Mouse (Mus musculus): ENCODE measurements around the gene Hecw2.
A peak's percentile ranks its signal among the peaks of the same experiment; 100 is the strongest.

Gene Hecw2

GRCm38 (mm10) chr1:54118342-54118973 is 76.5 kb downstream of the Hecw2 start:
- DNase-seq (ENCODE audit: low spot score), result no peak

- DNase-seq (ENCODE audit: low spot score), result no peak
Measured at GRCm38 (mm10) chr1:54110920-54111605, 83.9 kb downstream of the Hecw2 start.

DNA sequence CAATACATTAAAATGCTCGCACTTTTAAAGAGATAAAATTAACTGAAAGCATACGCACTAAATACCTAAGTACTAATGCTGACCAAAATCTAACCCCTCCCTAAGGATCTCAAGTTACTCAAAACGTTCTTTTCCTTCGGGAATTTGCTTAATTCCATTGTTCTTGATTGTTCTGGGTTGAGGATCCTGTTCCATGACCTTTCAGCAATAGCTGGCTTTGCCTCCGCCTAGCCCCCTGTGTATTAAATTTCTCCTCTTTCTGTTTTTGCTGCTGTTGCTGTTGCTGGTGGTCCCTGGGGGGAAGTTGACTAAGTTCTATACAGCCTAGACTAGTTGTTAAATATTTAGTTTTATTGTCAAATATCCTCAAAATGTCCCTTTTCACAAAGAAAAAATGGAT is 85.7 kb downstream of the Hecw2 start:
- DNase-seq (ENCODE audit: low spot score), result no peak

- no peak for DNase-seq (ENCODE audit: low spot score)
Measured at GRCm38 (mm10) chr1:54106756-54107155, 88.2 kb downstream of the Hecw2 start.

DNA sequence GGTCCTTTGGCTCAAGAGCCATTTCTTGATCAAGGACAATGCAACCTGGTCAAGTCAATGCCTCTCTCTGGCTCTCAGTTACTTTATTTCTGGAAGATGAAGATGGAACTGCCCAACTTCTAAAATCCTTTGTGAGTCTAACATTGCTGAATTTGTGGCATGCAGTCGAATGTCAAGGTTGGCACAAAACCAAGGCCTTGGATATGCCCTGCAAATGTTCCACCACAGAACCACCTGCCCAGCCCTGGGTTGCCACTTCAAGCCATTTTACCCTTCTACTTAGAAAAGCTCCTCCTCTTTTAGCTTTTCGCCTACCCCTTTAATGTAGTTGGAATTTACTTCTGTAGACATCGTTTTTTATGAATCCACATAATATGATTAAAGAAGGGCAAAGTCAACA is 115.3 kb downstream of the Hecw2 start:
- no peak for DNase-seq (ENCODE audit: low spot score)

GRCm38 (mm10) chr1:54074456-54074855 is 120.5 kb downstream of the Hecw2 start:
- no peak for DNase-seq (ENCODE audit: low spot score)

DNA sequence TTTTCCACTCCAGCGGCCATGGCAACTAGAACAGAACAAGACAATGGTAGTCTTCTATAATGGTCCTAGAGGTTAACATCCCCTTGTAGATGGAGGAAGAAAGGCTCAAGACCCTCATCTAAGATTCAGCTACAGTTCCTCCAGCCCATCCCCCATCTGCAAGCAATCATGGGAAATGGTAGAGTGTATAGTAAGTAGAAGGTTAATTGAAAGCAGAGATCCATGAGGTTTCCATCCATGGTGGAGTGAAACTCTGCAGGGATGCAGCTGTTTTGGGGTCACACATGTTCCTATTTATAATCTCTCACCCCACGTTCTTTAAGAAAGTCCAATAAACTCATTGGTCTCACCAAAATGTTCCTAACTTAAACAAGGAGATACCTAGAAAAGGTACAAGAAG is 124.8 kb downstream of the Hecw2 start:
- DNase-seq (ENCODE audit: low spot score), result no peak

- DNase-seq (ENCODE audit: low spot score), result no peak
Measured at GRCm38 (mm10) chr1:54068248-54068647, 126.7 kb downstream of the Hecw2 start.

- DNase-seq (ENCODE audit: low spot score), result no peak
Measured at GRCm38 (mm10) chr1:54065434-54065833, 129.5 kb downstream of the Hecw2 start.

DNA sequence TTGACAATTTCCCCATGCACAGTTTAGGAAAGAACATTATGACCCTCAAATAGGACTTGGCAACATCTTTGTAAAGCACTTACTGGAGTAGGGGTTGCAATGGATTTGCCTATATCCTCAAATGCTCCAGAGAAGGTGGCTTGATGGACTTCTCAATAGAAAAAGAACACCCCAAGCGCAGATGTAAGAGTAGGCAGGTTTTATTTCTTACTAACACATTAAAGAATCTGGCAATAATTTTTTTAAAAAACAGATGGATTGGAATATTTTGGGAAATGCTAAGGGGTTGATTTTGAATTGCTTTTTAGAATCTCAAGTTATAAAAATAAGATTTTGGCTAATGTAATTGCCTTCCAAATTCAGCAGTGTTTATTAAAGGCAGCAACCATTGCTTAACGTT is 133.9 kb downstream of the Hecw2 start:
- DNase-seq (ENCODE audit: low spot score), result no peak

DNA sequence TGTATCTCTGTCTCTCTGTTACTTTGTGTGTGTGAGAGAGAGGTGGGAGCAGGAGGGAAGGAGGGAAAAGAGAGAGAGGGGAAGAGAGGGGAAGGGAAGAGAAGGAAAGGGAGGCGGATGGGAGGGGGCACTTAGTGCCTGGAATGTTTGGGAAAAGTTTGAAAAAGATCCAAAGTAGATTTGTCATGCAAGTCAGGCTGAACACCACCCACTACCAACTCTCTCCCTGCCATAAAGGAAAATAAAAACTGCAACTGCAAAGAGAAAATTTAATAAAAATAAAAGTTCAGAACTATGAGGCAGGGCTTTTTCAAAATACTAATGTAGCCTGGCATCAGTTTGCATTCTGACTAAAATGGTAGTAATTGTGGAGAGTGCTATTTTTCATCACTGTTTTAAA is 135.2 kb downstream of the Hecw2 start:
- DNase-seq (ENCODE audit: low spot score), result no peak

- DNase-seq (ENCODE audit: low spot score), result no peak
Measured at GRCm38 (mm10) chr1:54052771-54053170, 142.2 kb downstream of the Hecw2 start.

DNA sequence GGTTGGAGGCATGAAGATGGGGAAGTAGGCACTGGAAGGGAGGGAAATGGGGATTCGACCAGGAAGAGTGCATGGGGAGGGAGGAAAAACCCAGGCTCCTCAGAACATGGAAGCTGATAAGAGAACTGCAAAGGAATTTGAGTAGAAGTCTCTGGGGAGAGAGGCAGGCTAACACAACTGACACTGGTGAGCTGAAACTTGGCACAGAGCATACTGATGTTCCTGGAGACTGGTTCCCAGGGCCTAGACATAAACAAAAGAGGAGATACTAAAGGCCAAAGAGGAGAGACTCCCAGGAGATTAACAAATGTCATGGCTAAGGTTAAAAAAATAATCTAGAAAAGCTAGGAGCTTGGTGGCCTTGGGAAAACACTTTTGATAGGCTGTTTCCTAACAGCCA is 148.0 kb downstream of the Hecw2 start:
- no peak for DNase-seq (ENCODE audit: low spot score)

DNA sequence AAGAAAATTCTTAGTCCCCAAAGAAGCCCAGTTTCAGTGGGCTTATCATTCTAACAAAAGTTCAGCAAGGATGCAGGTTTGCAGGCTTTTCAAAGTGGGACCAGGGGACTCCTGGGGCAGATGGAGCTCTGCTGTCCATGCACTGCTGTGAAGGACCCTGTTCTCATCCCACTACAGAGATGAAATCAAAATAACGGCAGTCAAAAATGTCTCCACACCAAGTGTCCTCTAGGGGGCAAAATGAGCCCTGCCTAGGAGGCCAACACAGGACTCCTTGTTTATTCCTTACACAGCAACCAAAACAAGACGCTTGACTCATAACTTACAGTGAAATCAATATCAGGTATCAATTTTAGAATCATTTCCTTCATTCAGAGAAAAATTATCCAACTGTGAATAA is 155.9 kb downstream of the Hecw2 start:
- peak; percentile 1 for DNase-seq (ENCODE audit: low spot score)

DNA sequence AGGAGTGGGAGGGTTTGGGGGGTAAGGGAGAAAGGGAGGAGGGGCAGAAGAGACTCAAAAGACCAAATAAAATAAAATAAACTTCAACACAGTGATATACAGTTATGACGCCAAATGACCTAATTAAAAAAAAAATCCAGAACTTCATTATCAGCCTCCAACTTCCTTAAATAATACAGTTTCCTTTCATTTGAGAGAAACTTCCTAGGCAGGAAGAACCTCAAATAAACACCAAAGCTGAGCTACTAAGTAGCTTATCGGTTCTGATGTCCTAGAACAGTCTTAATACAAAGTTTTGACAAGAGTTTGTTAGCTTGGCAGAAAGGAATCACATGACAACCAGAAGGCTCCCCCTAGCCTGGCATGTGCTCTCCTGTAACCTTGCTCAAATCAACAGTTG is 177.3 kb downstream of the Hecw2 start:
- no peak for DNase-seq (ENCODE audit: low spot score)

DNA sequence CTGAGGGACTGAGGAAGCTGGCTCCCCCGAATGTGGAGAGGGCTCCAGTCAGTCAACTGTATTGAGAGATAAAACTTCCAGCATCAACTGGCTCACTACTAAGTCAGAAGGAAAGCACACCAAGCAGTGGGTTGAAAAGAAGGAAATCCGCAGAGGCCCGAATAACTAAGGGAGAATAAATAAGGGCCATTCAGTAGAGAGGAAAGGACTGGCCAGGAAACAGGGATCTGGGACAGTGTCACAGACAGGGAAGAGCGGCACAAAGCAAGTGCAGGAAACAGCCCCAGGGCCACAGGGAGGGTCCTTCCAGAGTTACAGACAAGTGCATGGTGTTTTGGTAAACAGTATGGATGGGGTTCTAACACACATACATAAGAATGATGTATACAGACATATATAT is 179.2 kb downstream of the Hecw2 start:
- DNase-seq (ENCODE audit: low spot score), result no peak

DNA sequence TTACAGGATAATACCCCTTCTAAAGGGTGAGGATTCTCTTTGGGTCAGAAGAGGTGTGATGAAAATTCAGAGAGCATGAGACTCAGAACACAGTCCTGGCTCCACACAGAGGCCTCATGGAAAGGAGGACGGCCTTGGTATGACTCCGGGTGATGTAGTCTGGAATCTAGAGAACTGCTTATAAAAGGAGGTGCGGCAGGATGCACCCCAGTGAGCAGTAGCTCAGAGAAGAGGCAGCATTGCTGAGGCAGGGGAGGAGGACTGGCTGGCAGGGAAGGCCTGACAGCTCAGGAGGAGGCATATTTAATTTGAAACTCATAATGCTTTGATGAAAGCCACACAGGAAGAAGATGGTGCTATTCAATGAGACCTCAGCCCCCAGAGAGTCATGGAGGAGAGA is 182.6 kb downstream of the Hecw2 start:
- DNase-seq (ENCODE audit: low spot score), result no peak

GRCm38 (mm10) chr1:54009418-54010064 is 185.4 kb downstream of the Hecw2 start:
- no peak for DNase-seq (ENCODE audit: low spot score)

DNA sequence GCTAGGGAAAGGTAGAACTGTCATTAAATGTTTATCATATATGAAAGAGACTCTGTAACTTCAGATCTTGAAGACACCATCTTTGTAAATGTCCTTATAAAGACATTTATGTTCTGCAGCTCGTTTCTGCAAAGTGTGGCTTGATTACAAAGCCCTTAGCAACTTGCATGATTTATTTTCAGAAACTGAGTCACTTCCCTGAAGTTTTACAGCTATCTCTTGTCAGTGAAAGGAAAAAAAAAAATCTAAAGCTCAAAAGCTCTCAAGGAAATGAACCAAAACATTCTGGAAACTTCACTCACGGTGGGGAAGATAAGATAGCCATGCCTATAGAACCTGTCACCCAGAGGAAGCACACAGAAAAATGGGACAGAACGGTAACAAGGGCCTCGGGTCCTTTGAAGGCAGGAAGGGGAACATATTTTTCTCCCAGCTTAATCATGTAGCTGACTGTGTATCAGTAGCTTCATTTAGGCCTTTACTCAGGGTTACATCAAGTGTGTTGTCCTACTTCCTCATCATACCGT is 189.0 kb downstream of the Hecw2 start:
- DNase-seq (ENCODE audit: low spot score), result no peak

GRCm38 (mm10) chr1:54003288-54003687 is 191.7 kb downstream of the Hecw2 start:
- no peak for DNase-seq (ENCODE audit: low spot score)

- no peak for DNase-seq (ENCODE audit: low spot score)
Measured at GRCm38 (mm10) chr1:54002077-54002476, 192.9 kb downstream of the Hecw2 start.

DNA sequence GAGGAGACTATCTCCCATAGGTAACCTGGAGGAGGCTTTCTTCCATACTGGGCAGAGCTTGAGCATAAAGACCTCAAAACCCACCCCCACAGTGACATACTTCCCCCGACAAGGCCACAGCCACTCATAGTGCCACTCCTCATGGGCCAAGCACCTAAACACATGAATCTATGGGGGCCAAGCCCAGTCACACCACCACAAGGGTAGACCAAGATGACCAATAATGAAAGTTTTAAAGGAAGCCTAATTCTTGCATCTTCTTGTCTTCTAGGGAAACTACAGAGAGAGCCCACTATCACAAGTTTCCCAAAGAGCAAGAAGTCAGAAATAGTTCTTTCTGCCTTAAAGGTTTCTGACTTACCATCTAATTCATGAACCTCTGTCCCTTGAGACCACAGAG is 197.7 kb downstream of the Hecw2 start:
- no peak for DNase-seq (ENCODE audit: low spot score)

DNA sequence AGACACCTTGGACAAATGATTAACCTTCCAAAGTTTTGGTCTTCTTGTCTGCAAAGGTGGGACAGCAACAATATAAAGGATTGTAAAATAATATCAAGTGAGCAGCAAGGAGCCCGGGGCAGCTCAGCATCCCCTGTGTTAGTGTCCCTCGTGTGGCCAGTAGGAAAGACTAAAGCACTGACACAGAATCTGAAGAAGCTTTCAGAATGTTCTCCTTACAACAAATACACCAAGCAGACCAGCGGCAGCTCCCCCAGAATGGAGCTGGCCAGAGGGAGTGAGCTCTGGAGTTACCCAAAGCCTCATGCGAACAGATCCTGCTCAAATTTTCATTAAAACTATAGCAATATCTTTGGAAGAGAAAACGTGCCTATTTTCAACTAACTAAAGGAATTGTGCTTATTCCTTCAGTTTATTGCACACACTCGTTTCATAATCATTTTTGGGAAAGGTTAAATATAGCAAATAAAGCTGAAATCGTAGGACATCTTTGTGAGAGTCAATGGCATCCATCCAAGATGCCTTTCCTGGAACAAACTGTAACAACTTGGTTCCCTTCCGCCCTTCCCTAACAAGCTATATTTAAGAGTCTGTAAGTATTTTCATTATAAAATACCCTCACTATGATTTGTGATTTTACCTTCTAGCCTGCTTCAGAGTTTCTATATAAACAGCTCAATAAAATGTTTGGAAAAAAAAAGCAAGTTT is 208.6 kb downstream of the Hecw2 start:
- no peak for DNase-seq (ENCODE audit: low spot score)

Measured in c-Kit-positive CD71-positive TER-119-positive erythroid progenitor cells, embryonic 14.5 days (primary cell).